1 mouse cellular context compared by ENCODE assay signal in the genomic region with DNA sequence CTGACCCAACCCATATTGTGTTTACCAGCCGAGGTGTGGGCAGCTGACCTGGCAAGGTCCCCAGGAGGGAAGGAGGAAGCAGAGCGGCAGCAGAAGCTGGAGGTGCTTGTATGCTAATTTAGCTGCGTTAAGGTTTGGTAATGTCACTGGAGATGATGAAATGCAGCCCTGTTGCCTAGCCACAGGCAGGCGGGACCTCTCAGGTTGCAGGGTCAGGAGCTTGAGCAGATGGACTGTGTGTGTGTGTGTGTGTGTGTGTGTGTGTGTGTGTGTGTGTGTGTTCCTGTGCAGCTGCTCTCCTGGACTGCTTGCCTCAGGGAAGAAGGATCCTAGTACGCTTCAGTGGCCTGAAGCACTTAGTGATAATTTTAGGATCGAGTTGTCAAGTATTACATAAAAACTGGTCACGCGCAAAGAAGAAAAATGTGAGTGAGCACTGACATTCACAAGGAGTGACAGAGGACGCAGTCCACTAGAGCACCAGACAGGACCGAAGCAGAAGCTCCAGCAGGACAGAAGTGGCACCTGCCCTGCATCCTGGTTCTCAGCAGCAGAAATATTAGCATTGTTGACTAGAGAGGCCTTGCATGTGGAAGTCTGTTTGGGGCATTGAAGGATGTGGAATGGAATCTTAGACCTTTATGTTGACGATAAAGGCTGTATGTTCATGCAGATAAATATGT.
TF ChIP-seq lines count a peak whose summit lies in the region.

No protein-coding gene starts in this region.

TF ChIP-seq in CH12.LX, 34 proteins besides CTCF, POLR2A, EP300 and RAD21:
- TF ChIP-seq TCF12 (IDR thresholded peaks at IDR 0.05; ENCODE audit: low read depth, low read length) (peak; percentile 36; the same call in 1 of the 2 replicates), MAZ (IDR thresholded peaks at IDR 0.05; ENCODE audit: low read depth, low read length) (no peak), RCOR1 (conservative IDR thresholded peaks at IDR 0.05; ENCODE audit: low read depth, low read length) (no peak)
